Mouse (Mus musculus): ENCODE data around the gene Sohlh2. TPM values are rescaled to one million over a fixed set of nuclear protein-coding genes. Genes with fewer than 3 reads are reported as not detected.
A peak's percentile ranks its signal among the peaks of the same experiment; 100 is the strongest.

Gene Sohlh2
- polyA plus RNA-seq, 1 experiment: 0.21 TPM

GRCm38 (mm10) chr3:55154163-55154562, 27.7 kb upstream of the Sohlh2 start:
- Histone ChIP-seq H3K4me1 (ENCODE audit: control insufficient read depth, insufficient read depth, low read length) (no peaks in the 10 kb centered on the region), H3K27ac (ENCODE audit: insufficient read depth, low read length) (no peak overlapping the region), H3K4me3 (ENCODE audit: insufficient read depth, low read length) (no peak overlapping the region)
- no peak for TF ChIP-seq POLR2A (IDR thresholded peaks at IDR 0.05; ENCODE audit: low read depth, low read length)
- no peak for TF ChIP-seq CTCF (IDR thresholded peaks at IDR 0.05; ENCODE audit: borderline replicate concordance, insufficient read depth, low read length)

GRCm38 (mm10) chr3:55157413-55157812, 24.4 kb upstream of the Sohlh2 start:
- no peak overlapping the region for H3K4me3 ChIP-seq (ENCODE audit: insufficient read depth, low read length)
- TF ChIP-seq POLR2A (IDR thresholded peaks at IDR 0.05; ENCODE audit: low read depth, low read length) (no peak), CTCF (IDR thresholded peaks at IDR 0.05; ENCODE audit: borderline replicate concordance, insufficient read depth, low read length) (no peak)
- H3K27ac ChIP-seq (ENCODE audit: insufficient read depth, low read length): no peak overlapping the region
- H3K4me1 ChIP-seq (ENCODE audit: control insufficient read depth, insufficient read depth, low read length): no peaks in the 10 kb centered on the region

- no peak overlapping the region for H3K27ac ChIP-seq (ENCODE audit: insufficient read depth, low read length)
- no peak overlapping the region for H3K4me3 ChIP-seq (ENCODE audit: insufficient read depth, low read length)
- H3K4me1 ChIP-seq (ENCODE audit: control insufficient read depth, insufficient read depth, low read length): no peaks in the 10 kb centered on the region
- no peak for TF ChIP-seq CTCF (IDR thresholded peaks at IDR 0.05; ENCODE audit: borderline replicate concordance, insufficient read depth, low read length)
- TF ChIP-seq POLR2A (IDR thresholded peaks at IDR 0.05; ENCODE audit: low read depth, low read length): no peak
These were observed 20.7 kb upstream of the Sohlh2 start for GRCm38 (mm10) chr3:55161144-55161543.

- H3K27ac ChIP-seq (ENCODE audit: insufficient read depth, low read length): no peak overlapping the region
- H3K4me1 ChIP-seq (ENCODE audit: control insufficient read depth, insufficient read depth, low read length): no peaks in the 10 kb centered on the region
- TF ChIP-seq CTCF (IDR thresholded peaks at IDR 0.05; ENCODE audit: borderline replicate concordance, insufficient read depth, low read length) (no peak), POLR2A (IDR thresholded peaks at IDR 0.05; ENCODE audit: low read depth, low read length) (no peak)
- H3K4me3 ChIP-seq (ENCODE audit: insufficient read depth, low read length): no peak overlapping the region
These were observed 18.3 kb upstream of the Sohlh2 start for GRCm38 (mm10) chr3:55163510-55163909.

GRCm38 (mm10) chr3:55172478-55172877, 9.3 kb upstream of the Sohlh2 start:
- Histone ChIP-seq H3K4me1 (ENCODE audit: control insufficient read depth, insufficient read depth, low read length) (no peaks in the 10 kb centered on the region), H3K4me3 (ENCODE audit: insufficient read depth, low read length) (no peak overlapping the region), H3K27ac (ENCODE audit: insufficient read depth, low read length) (no peak overlapping the region)
- no peak for TF ChIP-seq POLR2A (IDR thresholded peaks at IDR 0.05; ENCODE audit: low read depth, low read length)
- TF ChIP-seq CTCF (IDR thresholded peaks at IDR 0.05; ENCODE audit: borderline replicate concordance, insufficient read depth, low read length): no peak

- Histone ChIP-seq H3K27ac (ENCODE audit: insufficient read depth, low read length) (no peak overlapping the region), H3K4me3 (ENCODE audit: insufficient read depth, low read length) (no peak overlapping the region), H3K4me1 (ENCODE audit: control insufficient read depth, insufficient read depth, low read length) (no peaks in the 10 kb centered on the region)
- no peak for TF ChIP-seq CTCF (IDR thresholded peaks at IDR 0.05; ENCODE audit: borderline replicate concordance, insufficient read depth, low read length)
- TF ChIP-seq POLR2A (IDR thresholded peaks at IDR 0.05; ENCODE audit: low read depth, low read length): no peak
These were observed 4.6 kb upstream of the Sohlh2 start for GRCm38 (mm10) chr3:55177271-55177670.

GRCm38 (mm10) chr3:55191668-55192067, 9.8 kb downstream of the Sohlh2 start:
- TF ChIP-seq POLR2A (IDR thresholded peaks at IDR 0.05; ENCODE audit: low read depth, low read length) (no peak), CTCF (IDR thresholded peaks at IDR 0.05; ENCODE audit: borderline replicate concordance, insufficient read depth, low read length) (no peak)
- Histone ChIP-seq H3K27ac (ENCODE audit: insufficient read depth, low read length) (no peak overlapping the region), H3K4me3 (ENCODE audit: insufficient read depth, low read length) (no peak overlapping the region)

GRCm38 (mm10) chr3:55193351-55193750, 11.5 kb downstream of the Sohlh2 start:
- no peak overlapping the region for H3K4me3 ChIP-seq (ENCODE audit: insufficient read depth, low read length)
- H3K27ac ChIP-seq (ENCODE audit: insufficient read depth, low read length): no peak overlapping the region
- no peaks in the 10 kb centered on the region for H3K4me1 ChIP-seq (ENCODE audit: control insufficient read depth, insufficient read depth, low read length)
- TF ChIP-seq POLR2A (IDR thresholded peaks at IDR 0.05; ENCODE audit: low read depth, low read length): no peak
- no peak for TF ChIP-seq CTCF (IDR thresholded peaks at IDR 0.05; ENCODE audit: borderline replicate concordance, insufficient read depth, low read length)

More at GRCm38 (mm10) chr3:55191668-55192067, 9.8 kb downstream of the Sohlh2 start:
- no peaks in the 10 kb centered on the region for H3K4me1 ChIP-seq (ENCODE audit: control insufficient read depth, insufficient read depth, low read length)

- TF ChIP-seq CTCF (IDR thresholded peaks at IDR 0.05; ENCODE audit: borderline replicate concordance, insufficient read depth, low read length) (no peak), POLR2A (IDR thresholded peaks at IDR 0.05; ENCODE audit: low read depth, low read length) (no peak)
- Histone ChIP-seq H3K4me1 (ENCODE audit: control insufficient read depth, insufficient read depth, low read length) (no peaks in the 10 kb centered on the region), H3K27ac (ENCODE audit: insufficient read depth, low read length) (no peak overlapping the region)
These were observed 13.0 kb downstream of the Sohlh2 start for GRCm38 (mm10) chr3:55194792-55195191.

GRCm38 (mm10) chr3:55195581-55196327, 13.9 kb downstream of the Sohlh2 start:
- TF ChIP-seq POLR2A (IDR thresholded peaks at IDR 0.05; ENCODE audit: low read depth, low read length) (no peak), CTCF (IDR thresholded peaks at IDR 0.05; ENCODE audit: borderline replicate concordance, insufficient read depth, low read length) (no peak)
- no peak overlapping the region for H3K4me3 ChIP-seq (ENCODE audit: insufficient read depth, low read length)
- peak overlapping the region; percentile 74 for H3K27ac ChIP-seq (ENCODE audit: insufficient read depth, low read length)
- no peaks in the 10 kb centered on the region for H3K4me1 ChIP-seq (ENCODE audit: control insufficient read depth, insufficient read depth, low read length)

More at GRCm38 (mm10) chr3:55194792-55195191, 13.0 kb downstream of the Sohlh2 start:
- H3K4me3 ChIP-seq (ENCODE audit: insufficient read depth, low read length): no peak overlapping the region

Data from embryonic fibroblast, embryonic 13.5 days (primary cell).